16 mouse cellular contexts compared by ENCODE assay signal in genomic region chr14:84955300-84955699, GRCm38 (mm10).
"Had no signal": no experiment of that assay in that cellular context is flagged by ENCODE, and none has a peak within 500 bp of the region (broad histone marks: within the 10 kb centered on the region; RNA-seq: fewer than 3 reads in every experiment).

No protein-coding gene starts in this region.

- H3K27ac ChIP-seq: neural tube, embryonic 13.5 days; neural tube, embryonic 15.5 days; stomach, embryonic 15.5 days; stomach, postnatal 0 days had no signal

- H3K36me3 ChIP-seq: neural tube, embryonic 13.5 days; neural tube, embryonic 15.5 days; stomach, embryonic 15.5 days had no signal

- H3K9me3 ChIP-seq: neural tube, embryonic 13.5 days; neural tube, embryonic 15.5 days; stomach, embryonic 15.5 days had no signal

- H3K4me3 ChIP-seq: neural tube, embryonic 13.5 days; neural tube, embryonic 15.5 days; stomach, embryonic 15.5 days had no signal

- H3K27me3 ChIP-seq: neural tube, embryonic 13.5 days; neural tube, embryonic 15.5 days; stomach, embryonic 15.5 days had no signal

- H3K4me1 ChIP-seq: neural tube, embryonic 13.5 days; neural tube, embryonic 15.5 days; stomach, embryonic 15.5 days had no signal

- DNase-seq: retina, postnatal 1 day; right cerebral cortex, adult 18-20 months; right cerebral cortex, postnatal 14 days; right cerebral cortex, postnatal 25 days; right cerebral cortex, postnatal 4 days; spleen, adult 18-20 months; thymus, adult 18-20 months; thymus, adult 2 months; thymus, postnatal 14 days; thymus, postnatal 25 days; thymus, postnatal 36 days; thymus, postnatal 4 days had no signal

- H3K9ac ChIP-seq: neural tube, embryonic 13.5 days; neural tube, embryonic 15.5 days; stomach, embryonic 15.5 days had no signal
